Mouse (Mus musculus): ENCODE data around the gene Itga11.
"Not testable (repeated sequence)": the region's sequence is repeated elsewhere in the genome, so short reads cannot be mapped to it uniquely, and the experiment has no call there.

The Itga11 gene

DNA sequence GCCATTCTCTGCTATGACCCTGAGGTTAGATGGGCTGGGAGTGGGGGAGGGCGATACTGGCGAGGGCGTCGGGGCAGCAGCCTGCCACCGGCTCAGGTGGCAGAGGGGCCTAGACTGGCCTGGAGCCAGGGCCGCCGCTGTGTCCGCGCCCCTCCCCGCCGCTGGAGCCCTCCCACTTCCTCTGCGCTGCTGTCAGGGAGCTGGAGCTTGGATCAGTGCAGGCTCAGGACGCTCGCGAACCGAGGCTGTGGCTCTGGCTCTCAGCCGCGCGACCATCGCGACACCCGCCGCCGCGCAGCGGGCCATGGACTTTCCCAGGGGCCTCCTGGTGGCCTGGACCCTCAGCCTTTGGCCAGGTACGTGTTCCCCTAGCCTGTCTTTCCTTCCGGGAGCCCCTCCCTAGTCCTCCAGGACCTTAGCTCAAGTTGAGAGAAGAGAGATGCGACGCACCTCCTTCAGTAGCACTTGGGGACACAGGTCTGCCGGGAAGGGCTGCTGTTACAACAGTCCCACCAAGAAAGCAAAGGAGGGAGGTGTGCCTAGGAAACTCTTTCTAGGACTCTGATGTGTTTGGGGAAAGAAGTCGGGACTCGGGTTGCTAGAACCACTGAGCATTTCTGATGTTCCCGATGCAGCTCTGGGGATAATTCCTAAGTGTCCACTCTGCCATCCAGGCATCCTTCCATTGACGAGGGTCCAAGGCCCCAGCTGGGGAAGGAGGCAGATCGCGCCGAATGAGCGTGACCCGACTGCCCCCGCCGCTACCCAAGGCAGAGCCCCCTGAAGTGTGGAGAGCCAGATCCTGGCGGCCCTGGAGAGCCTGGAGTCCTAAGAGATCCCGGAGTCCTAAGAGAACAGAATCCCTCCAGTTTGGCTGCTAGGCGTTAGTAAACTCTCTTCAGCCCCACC, at the start of gene Itga11:
Gene Itga11, plus strand, starts transcription at position 186 of the 909 bp plus-strand sequence.
- in situ Hi-C loops (cut with MseI, MboI), result no loop called here

DNA sequence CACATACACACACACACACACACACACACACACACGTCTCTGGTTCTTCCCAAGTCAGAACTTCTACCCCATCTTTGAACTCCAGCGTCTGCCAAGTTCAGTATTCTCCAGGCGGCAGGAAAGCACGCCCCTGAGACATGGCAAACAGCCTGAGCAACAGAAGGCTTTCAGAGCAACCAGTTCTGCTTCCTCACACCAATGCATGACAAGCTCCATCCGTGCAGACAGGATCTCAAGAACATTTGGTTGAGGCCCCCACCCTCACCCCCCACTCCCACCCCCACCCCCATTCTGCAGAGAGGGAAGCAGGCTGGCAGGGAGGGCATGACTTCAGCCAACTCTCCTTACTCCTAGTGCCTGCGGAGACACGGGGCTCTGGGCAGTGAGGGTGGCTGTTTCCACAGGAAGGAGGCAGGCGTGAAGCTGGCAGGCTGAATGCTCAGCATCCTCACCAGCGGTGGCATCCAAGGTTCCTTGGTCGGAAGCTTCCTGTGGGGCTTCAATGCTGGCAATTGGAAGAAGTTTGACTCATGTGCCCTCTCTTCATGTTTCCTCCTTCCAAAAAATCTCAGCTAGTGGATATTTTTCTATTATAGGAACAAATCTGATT, 46.9 kb upstream of the Itga11 start:
- in situ Hi-C loops (cut with MseI, MboI), result no loop called here

DNA sequence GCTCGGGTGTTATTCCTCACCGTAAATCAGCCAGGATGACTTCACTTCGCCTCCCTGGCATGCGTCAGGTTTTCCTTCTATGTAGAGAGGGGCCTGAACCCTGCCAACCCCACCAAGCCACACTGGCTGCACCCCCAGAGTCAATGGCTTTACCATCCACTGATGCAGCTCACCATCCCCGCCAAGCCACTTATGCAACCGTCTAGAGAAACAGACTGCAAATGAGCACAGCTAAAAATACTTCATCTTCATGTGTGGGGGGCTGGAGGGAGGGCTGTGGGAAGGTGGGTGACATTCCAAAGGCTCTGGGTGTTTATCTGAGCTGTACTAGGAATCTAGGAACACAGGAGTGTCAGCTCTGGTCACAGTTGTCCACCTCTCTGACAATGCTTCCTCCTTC, 45.2 kb upstream of the Itga11 start:
- in situ Hi-C loops (cut with MseI, MboI), result no loop called here

DNA sequence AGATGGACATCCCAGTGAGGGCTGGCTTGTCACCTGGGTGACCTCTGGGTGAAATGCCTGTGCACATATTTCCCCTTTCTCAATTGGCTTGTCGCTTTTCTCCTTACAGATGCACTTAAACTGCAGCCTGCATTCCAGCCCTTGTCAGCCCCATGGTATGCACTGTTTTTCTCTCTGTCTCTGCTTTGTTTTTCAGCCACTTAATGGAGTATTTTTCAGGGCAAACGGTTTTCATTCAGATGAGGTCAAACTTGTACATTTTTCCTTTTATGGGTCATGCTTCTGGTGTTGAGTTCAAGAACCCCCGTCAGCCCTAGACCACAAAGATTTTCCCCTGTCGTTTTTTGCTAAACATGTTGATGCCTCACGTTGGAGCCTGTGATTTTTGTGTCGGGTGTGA, 39.6 kb upstream of the Itga11 start:
- in situ Hi-C loops (cut with MseI, MboI), result no loop called here

DNA sequence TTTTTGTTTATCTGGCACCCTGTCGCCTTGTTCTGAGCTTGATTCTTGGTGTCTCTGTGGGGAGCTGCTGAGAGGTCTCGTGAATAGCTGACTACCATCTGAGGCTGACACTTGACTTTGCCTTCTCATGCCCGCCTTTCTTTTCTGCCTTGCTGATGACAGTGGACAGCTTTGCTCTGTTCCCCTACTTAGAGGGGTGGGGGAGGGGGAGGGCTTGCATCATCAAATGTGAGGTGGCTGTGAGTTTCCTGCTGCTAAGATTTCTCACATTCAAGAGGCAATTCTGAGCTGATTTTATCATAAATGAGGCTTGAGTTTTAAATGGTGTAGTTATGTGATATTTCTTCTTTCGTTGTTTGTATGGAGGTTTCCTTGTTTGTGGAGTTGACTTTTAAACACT, 37.9 kb upstream of the Itga11 start:
- in situ Hi-C loops (cut with MseI, MboI), result no loop called here

DNA sequence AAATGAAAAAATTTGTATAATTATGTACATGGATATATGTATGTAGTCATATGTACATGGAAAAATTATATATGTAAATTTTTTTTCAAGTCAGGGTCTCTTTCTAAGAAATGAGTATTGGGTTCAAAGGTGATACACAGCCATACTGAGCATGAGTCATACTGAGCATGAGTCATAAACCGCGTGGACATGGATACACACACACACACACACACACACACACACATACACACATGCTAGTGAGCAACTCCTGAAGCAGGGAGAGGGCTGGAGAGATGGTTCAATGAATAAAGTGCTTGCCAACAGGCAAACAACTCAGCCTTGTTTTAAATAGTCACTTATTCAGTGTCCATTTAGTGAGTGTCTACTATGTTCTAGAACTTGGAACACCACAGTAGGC, 37.4 kb upstream of the Itga11 start:
- in situ Hi-C loops (cut with MseI, MboI), result no loop called here

DNA sequence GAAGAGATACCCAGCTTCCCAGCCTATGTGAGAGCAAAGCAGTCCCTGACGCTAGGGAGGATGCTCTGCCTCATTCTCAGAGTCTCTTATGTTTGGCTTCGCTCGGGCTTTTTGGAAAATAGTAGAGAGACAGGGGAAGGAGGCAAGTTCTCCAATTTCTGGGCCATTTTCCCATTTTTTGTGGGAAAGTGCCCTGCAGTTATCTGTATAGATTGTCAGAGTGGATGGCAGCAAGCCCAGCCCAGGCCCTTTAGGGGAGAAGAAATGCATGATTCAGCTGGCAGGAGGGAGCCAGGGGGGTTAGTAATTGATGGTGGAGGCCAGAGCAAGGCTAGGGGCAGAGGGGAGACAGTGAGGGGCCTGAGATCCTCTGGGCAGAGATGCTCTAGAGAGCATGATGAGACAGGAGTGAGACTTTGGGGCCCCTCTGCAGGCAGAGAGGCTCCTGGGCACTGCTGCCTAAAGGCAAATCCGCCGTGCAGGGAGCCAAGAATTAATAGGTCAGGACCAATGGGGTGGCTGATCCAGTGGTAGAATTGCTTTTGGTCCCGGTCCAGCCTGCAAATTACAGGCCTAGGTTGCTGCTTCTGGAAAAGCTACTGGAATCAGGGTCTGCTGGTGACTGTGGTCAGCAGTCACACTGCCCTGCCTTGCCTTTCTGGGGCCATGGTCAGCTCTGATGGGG, 31.8 kb upstream of the Itga11 start:
- in situ Hi-C loops (cut with MseI, MboI), result no loop called here

DNA sequence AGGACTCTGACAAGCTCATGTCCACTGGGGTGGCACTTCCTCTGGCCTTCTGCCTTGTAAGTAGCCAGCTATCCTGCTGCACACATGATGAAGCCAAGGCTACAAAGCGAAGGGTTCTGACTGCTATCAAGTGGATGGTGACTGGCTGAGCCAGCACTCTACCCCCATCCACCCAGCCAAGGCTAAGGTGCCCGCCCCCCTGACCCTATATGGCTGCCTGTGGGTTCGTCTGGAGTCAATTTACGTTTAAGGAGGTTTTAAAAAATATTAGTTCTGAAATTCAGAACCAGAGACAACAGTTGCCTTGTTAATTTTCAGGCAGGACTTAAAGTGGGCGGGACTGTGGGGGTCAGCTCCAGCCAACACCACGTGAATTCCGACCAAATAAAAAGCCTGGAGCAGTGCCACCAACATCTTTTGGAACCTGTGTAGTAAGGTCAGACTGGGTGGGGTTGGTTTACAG, 30.9 kb upstream of the Itga11 start:
- in situ Hi-C loops (cut with MseI, MboI), result no loop called here

DNA sequence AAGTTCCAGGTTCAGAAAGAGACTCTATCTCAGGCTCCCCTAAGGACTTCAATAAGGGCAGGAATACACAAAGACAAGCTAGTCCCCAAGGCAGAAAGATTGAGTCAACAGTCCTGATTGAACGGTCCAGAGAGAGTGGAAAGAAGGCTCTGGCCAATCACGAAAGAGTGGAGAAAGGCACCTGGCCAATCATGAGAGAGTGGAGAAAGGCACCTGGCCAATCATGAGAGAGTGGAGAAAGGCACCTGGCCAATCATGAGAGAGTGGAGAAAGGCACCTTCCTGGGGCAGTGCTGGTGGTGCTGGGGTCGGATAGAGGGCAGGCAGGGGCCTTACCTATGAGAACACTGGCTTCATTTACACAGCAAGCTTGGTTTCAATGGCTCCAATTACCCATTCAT, 28.2 kb upstream of the Itga11 start:
- in situ Hi-C loops (cut with MseI, MboI), result no loop called here

DNA sequence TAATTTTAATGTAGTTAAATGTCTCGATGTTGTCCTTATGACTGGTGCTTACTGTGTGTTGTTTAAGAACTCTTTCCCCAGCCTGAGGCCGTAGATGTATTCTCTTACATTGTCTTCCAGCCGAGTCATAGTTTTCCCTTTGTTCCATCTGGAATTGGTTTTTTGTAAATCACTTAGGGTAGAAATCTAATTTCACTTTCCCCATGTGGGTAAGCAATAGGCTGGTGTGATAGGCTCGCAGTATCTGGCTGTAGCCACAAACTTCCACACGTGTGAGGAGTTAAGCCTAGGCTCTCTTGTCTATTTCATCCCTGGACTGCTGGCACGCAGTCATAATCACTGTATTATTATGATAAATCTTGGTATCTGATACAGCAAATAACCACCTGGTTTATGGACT, 26.9 kb upstream of the Itga11 start:
- in situ Hi-C loops (cut with MseI, MboI), result no loop called here

DNA sequence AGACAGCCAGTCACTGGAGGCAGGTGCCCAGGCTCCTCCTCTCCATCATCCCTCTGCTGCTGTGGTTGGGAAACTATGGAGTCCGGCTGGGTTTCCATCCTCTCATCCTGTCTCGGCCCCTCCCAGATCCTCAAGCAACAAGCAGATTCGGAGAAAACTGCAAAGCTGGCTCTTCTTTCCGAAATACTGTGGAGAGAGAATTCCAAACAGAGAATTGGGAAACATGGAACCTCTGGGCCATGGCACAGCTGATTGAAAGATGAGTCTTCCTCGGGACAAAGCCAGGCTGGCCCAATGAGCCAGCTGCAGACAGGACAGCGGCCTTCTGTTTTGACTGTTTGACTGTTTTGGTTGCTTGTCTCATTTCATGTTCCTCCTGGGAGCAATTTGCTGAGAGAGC, 23.3 kb upstream of the Itga11 start:
- in situ Hi-C loops (cut with MseI, MboI), result no loop called here

DNA sequence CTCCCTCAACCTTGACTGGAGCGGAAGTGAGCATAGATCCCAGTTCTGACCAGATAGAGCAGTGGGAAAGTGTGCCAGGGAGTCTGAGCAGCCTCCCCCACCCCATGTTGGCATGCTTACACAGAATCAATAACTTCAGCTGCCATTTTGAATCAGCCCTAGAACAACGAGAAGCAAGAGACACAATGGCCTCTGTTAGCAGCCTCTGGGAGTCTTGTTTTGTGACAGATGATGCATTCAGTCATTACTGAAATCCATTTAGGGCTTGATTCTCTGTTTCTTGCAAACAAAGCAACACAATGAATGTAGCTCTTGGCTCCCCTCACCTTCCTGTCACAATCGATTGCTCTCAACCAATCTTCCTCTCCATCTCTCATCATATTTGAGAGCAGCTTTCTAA, 19.6 kb upstream of the Itga11 start:
- in situ Hi-C loops (cut with MseI, MboI), result no loop called here

DNA sequence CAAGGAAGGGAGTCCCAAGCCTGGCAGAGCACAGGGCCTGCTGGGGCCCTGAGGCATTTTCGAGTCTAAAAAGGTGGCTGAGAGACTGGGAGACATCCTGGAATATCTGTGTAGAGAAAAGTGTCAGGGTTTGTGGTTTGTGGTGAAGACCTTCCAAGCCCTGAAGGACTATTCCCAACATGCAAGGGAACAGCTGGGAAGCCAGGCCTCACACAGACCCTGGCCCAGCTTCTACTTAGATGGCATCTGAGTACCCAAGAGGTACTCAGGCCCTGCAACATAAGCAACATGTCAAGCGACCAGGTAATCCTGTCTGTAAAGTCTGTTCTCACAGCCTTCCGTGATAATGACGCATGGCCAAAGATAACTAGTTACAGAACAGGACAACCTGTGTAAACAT, 18.6 kb upstream of the Itga11 start:
- in situ Hi-C loops (cut with MseI, MboI), result no loop called here

DNA sequence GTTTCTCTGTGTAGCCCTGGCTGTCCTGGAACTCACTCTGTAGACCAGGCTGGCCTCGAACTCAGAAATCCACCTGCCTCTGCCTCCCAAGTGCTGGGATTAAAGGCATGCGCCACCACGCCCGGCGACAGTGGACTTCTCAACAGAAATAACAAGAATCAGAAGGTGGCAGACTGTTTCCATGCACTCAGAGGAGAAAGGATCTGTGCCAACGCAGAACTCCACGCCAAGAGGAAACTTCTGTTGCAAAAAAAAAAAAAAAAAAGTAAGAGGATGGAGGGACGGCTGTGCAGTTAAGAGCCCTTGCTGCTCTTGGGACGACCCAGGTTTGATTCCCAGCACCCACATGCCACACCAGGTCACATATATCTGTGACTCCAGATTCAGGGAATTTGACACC, 16.7 kb upstream of the Itga11 start:
- in situ Hi-C loops (cut with MseI, MboI), result not testable (repeated sequence)

DNA sequence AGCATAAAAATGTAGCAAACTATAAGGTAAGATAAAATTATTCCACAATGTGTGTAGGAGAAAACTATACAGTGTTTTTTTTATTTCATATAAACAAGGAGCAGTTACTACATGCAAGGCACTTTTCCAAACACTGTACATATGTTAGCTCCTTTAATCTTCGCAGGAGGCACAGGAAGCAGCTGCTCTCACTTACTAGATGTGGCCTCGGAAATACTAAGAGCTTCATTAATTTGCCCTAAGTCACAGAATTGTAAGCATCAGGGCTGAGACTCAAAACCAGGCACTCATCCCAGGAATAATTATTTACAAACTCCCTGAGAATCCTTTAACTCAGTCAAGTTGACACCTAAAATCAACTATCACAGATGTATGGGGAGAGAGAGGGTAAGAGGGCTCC, 14.2 kb upstream of the Itga11 start:
- in situ Hi-C loops (cut with MseI, MboI), result no loop called here

DNA sequence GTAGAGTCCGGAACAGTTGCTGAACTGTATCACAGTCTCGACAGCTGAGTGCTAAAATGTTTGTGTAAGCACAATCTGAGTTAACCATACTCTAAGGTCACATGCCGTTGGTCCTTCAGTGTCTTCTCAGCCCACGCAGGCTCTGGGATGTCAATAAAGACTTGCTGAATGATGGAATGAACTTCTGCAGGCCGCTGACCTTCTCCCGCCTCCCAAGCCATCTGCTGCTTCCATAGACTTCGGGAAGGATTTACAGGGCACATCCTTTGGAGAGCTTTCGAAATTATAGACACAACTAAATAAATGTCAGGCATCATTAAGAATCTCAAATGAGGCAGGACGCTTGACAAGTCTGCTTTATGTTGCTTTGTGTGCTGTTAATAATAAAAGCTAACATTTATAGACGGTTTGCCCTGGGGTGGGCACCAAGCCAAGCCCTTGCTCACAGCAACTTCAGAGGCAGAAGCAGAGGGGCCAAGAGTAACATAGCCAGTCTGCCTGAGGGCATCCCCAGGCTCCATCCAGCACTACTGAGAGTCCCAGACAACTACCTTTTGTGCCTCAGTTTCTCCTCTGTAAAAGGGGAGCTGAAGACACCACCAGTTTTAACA, 13.4 kb upstream of the Itga11 start:
- in situ Hi-C loops (cut with MseI, MboI), result no loop called here

DNA sequence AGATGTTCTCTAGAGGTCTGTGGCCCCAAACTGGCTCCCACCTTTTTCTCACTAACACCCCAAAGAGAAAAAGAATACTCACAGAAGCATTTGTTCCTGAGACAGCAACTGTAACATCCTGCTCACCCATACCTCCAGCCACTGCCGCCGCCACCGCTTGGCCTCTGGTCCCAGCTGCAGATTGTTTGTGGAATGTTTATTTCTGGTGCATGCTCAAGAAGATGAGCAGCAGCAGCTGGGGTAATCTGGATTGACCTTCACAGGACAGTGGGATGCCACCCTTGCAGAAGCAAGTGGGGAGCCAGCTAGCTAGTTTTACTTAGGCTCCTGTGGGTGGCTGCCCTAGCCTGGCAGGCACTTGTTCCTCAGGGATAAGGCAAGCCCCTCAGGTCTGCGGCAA, 11.7 kb upstream of the Itga11 start:
- in situ Hi-C loops (cut with MseI, MboI), result no loop called here

DNA sequence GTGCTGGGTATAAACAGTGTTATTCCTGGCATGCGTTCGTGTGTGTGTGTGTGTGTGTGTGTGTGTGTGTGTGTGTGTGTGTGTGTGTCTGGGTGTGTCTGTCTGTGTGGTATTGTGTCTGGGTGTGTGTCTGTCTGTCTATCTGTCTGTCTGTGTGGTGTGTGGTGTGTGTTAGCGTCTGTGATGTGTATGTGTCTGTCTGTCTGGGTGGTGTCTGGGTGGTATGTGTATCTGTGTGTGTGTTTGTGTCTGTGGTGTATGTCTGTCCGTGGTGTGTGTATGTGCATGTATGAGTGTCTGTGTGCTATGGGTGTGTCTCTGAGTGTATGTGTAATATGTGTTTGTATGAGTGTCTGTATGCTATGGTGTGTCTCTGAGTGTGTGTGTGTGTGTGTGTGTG, 9.1 kb upstream of the Itga11 start:
- in situ Hi-C loops (cut with MseI, MboI), result no loop called here

DNA sequence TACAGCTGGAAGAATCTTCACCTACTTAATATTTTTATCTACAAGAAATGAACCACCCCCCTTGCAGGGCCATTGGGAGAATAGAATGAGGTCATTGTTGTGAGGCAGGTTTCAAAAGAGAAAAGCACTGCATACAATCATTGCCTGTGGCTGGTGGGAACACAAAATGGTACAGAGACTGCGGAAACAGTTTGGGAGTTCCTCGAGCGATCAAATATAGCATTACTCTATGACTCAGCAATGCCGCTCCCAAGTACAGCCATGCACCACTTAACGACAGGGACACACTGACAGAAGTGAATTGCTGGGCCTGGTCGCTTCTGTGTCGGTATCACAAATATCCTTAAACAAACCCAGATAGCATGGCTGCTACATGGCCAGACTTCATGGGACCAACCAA, 4.4 kb upstream of the Itga11 start:
- in situ Hi-C loops (cut with MseI, MboI), result no loop called here

DNA sequence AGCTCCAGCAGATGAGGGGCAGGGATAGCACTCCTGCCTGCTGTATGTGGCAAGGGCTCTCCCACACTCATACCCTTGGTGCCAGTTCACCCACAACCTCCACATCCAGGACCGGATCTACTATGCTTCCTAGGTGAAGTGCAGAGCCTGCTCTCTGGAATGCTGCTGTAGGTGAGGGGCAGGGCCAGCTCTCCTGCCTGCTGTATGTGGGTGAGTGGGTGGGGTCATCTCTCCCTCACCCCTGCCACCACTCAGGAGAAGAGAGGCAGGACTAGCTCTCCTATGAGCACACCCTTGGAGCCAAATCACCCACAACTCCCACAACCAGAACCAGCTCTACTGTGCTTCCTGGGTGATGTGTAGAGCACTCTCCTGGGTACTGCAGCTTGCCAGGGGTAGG, 2.5 kb upstream of the Itga11 start:
- in situ Hi-C loops (cut with MseI, MboI), result no loop called here

DNA sequence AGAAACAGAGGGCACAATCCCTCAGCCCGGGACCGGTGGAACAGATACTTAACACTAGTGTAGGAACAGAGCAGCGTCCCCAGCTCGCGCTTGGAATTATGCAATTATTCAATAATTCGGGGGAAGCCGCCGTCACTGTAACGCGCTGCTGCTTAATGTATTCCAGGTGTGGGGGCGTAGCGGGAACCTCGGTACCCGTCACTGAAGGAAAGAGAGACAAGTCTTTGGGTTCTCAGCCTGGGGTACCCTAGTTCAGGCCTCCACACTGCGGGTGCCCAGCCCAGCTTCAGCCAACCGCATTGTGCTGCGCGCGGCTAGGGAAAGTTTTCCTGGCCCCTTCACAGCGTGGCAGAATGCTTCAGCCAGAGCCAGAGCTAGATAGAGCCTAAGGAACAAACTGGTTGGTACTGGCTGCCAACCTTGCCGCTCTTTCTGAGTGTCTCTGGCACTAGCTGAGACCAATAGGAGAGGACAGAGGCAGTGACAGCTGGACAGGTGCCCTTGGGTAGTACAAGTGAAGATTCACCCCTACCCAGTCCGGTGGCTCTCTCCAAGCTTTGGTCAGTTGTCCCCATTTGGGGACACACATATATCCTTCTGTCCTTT, 1.0 kb downstream of the Itga11 start:
- in situ Hi-C loops (cut with MseI, MboI), result no loop called here

DNA sequence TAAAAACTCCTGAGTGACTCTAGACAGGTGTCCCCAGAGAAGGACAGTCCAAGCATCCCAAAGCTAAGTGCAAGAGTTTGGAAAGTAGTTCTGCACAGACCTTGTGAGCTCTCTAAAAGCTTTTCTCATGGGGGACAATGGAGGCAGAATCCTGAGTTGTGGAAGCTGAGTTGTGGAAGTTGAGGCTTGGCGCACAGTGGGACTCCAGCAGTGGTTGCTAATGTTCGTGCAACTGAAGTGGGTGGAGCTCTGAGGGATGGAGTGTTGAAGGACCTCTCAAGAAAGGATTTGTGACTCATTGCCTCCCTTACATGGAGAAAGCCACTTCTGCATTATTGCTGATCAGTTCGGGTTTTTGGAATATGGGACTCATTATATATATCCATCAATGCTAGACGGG, 1.8 kb downstream of the Itga11 start:
- in situ Hi-C loops (cut with MseI, MboI), result no loop called here
